Comparison of ENCODE assay signal across 8 mouse cellular contexts in the genomic region with DNA sequence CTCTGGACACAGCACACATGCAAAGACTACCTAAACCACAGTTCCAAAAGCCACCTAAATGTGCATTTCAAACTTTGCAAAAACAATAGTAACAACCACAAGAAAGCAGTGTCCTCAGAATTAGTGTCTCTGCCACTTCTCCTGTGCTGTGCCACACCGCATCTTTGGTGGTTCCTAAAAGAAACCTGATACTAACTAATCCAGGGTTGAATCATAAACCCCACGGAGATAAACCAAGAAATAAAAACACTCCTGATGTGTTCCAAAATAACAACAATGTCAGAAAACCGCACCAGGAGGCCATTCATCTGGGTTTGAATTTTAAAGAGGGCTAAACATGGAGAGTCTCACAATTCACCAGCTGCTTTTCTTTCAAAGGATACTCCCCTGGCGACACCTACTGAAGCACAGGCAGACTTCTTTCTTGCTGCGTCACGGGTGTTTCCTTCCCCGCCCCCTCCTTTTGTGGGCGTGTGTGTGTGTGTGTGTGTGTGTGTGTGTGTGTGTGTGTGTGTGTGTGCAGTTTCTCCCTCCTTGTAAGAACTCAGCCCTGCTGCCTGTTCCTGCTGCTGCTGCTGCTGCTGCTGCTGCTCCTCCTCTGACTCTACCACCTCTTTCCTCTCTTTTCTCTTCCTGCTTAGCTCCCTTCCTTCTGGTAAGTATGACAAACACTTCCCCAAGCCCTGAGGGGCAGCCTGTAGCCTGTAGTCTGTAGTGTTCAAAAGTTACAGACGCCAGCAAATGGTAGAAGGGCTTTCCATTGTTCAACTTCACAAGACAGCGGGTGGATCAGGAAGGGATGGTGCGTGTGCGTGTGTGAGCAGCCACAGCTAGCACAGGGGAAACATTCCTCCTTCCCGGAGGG. TPM values are rescaled to one million over a fixed set of nuclear protein-coding genes. Genes with fewer than 3 reads are reported as not detected.
DNase-seq lines count a peak whose midpoint lies in the region; ATAC-seq and TF ChIP-seq lines count a peak whose summit lies in the region.

A gene (plus strand): TSS at position 460 of the 865 bp plus-strand sequence.

- H3K36me3 ChIP-seq in forebrain, embryonic 11.5 days (ENCODE audit: control insufficient read depth, insufficient read depth, low read length): no peaks in the 10 kb centered on the region
- H3K36me3 ChIP-seq in heart, embryonic 14.5 days (ENCODE audit: control insufficient read depth, insufficient read depth, low read length): peaks cover 11% of the 10 kb centered on the region
- H3K36me3 ChIP-seq in kidney, postnatal 0 days (ENCODE audit: insufficient read depth, low read length): no peaks in the 10 kb centered on the region
- no peaks in the 10 kb centered on the region for H3K36me3 ChIP-seq in liver, embryonic 16.5 days (ENCODE audit: control insufficient read depth, insufficient read depth)
- no peaks in the 10 kb centered on the region for H3K36me3 ChIP-seq in neural tube, embryonic 11.5 days (ENCODE audit: control insufficient read depth, insufficient read depth, low read length)

- peak; percentile 24; the same call in 1 of the 2 replicates for TF ChIP-seq CTCF in kidney, postnatal 0 days (IDR thresholded peaks at IDR 0.05; ENCODE audit: low read depth)

- no peaks in the 10 kb centered on the region for H3K27me3 ChIP-seq in forebrain, embryonic 11.5 days (ENCODE audit: control insufficient read depth, insufficient read depth, low read length)
- H3K27me3 ChIP-seq in heart, embryonic 14.5 days (ENCODE audit: control insufficient read depth, insufficient read depth, low read length): no peaks in the 10 kb centered on the region
- no peaks in the 10 kb centered on the region for H3K27me3 ChIP-seq in kidney, postnatal 0 days (ENCODE audit: insufficient read depth, low read length)
- H3K27me3 ChIP-seq in liver, embryonic 16.5 days (ENCODE audit: control insufficient read depth, insufficient read depth, low read depth, low read length): no peaks in the 10 kb centered on the region
- H3K27me3 ChIP-seq in neural tube, embryonic 11.5 days (ENCODE audit: control insufficient read depth, insufficient read depth, low read length): no peaks in the 10 kb centered on the region

- ATAC-seq in forebrain, embryonic 11.5 days (replicated peaks; ENCODE audit: low FRiP score): peak; percentile 88
- peak; percentile 57 for ATAC-seq in heart, embryonic 14.5 days (ENCODE audit: insufficient number of reproducible peaks, insufficient read depth, low FRiP score, low read depth)
- peak; percentile 88 for ATAC-seq in kidney, postnatal 0 days (replicated peaks; ENCODE audit: low FRiP score, low read depth)
- ATAC-seq in liver, embryonic 16.5 days (ENCODE audit: low read depth): peak; percentile 45; the same call in 1 of the 2 replicates
- ATAC-seq in neural tube, embryonic 11.5 days (ENCODE audit: insufficient read depth, low FRiP score, low TSS enrichment): peak; percentile 91

- peak within 1 kb of the TSS; percentile 4; the same call in 1 of the 2 replicates for H3K4me3 ChIP-seq in forebrain, embryonic 11.5 days (ENCODE audit: low read depth, low read length)
- peak within 1 kb of the TSS; percentile 46 to 55 for H3K4me3 ChIP-seq in heart, embryonic 14.5 days (ENCODE audit: control insufficient read depth in 1 of 2, insufficient read depth in 1 of 2, low read depth in 1 of 2, low read length in 2 of 2)
- H3K4me3 ChIP-seq in kidney, postnatal 0 days (replicated peaks; ENCODE audit: low read depth, low read length): peak within 1 kb of the TSS; percentile 0; the same call in 1 of the 2 replicates
- 0 out of 2 replicates have a peak within 1 kb of the TSS, but pooled peaks have one; percentile 23 for H3K4me3 ChIP-seq in liver, embryonic 16.5 days (ENCODE audit: low read depth, low read length)
- peak within 1 kb of the TSS; percentile 16 for H3K4me3 ChIP-seq in neural tube, embryonic 11.5 days (ENCODE audit: low read depth, low read length)

- H3K4me2 ChIP-seq in forebrain, embryonic 11.5 days (ENCODE audit: low read depth, low read length, severe bottlenecking): peak within 1 kb of the TSS; percentile 41
- H3K4me2 ChIP-seq in heart, embryonic 14.5 days (ENCODE audit: low read length): peak within 1 kb of the TSS; percentile 58
- peak within 1 kb of the TSS; percentile 34 for H3K4me2 ChIP-seq in kidney, postnatal 0 days (ENCODE audit: low read length)
- H3K4me2 ChIP-seq in liver, embryonic 16.5 days (ENCODE audit: low read depth, low read length): peak within 1 kb of the TSS; percentile 4; the same call in 1 of the 2 replicates
- H3K4me2 ChIP-seq in neural tube, embryonic 11.5 days (ENCODE audit: low read depth): peak within 1 kb of the TSS; percentile 38

- H3K27ac ChIP-seq in forebrain, embryonic 11.5 days (ENCODE audit: low read depth, low read length): peak within 1 kb of the TSS; percentile 33
- peak within 1 kb of the TSS; percentile 94 to 99 for H3K27ac ChIP-seq in heart, embryonic 14.5 days (replicated peaks in 1 of 2; ENCODE audit: control insufficient read depth in 1 of 2, insufficient read depth in 1 of 2, low read depth in 2 of 2, low read length in 2 of 2)
- H3K27ac ChIP-seq in kidney, postnatal 0 days: peak within 1 kb of the TSS; percentile 73
- no peak within 1 kb of the TSS for H3K27ac ChIP-seq in liver, embryonic 16.5 days (ENCODE audit: low read length)
- peak within 1 kb of the TSS; percentile 31; the same call in 1 of the 2 replicates for H3K27ac ChIP-seq in neural tube, embryonic 11.5 days (ENCODE audit: low read depth, low read length)

- 6% methylated on average over 13 of the region's 13 CpGs for WGBS in forebrain, embryonic 11.5 days
- WGBS in heart, embryonic 14.5 days: 7% methylated on average over 13 of the region's 13 CpGs
- 8% methylated on average over 13 of the region's 13 CpGs for WGBS in kidney, postnatal 0 days
- WGBS in liver, embryonic 16.5 days (ENCODE audit: insufficient replicate concordance): 15% methylated on average over 13 of the region's 13 CpGs
- 10% methylated on average over 12 of the region's 13 CpGs for WGBS in neural tube, embryonic 11.5 days

- no peaks in the 10 kb centered on the region for H3K9me3 ChIP-seq in forebrain, embryonic 11.5 days (ENCODE audit: control insufficient read depth, low read length)
- H3K9me3 ChIP-seq in heart, embryonic 14.5 days (ENCODE audit: control insufficient read depth, low read length): no peaks in the 10 kb centered on the region
- no peaks in the 10 kb centered on the region for H3K9me3 ChIP-seq in kidney, postnatal 0 days (replicated peaks; ENCODE audit: low read length)
- no peaks in the 10 kb centered on the region for H3K9me3 ChIP-seq in liver, embryonic 16.5 days (replicated peaks; ENCODE audit: control insufficient read depth, low read length)
- H3K9me3 ChIP-seq in neural tube, embryonic 11.5 days (ENCODE audit: control insufficient read depth, low read length): no peaks in the 10 kb centered on the region

- peak within 1 kb of the TSS; percentile 51 for H3K9ac ChIP-seq in forebrain, embryonic 11.5 days (ENCODE audit: low read length)
- peak within 1 kb of the TSS; percentile 87 for H3K9ac ChIP-seq in heart, embryonic 14.5 days (ENCODE audit: low read length)
- H3K9ac ChIP-seq in kidney, postnatal 0 days (ENCODE audit: low read depth, low read length): no peak within 1 kb of the TSS
- no peak within 1 kb of the TSS for H3K9ac ChIP-seq in liver, embryonic 16.5 days (ENCODE audit: low read depth, low read length)
- peak within 1 kb of the TSS; percentile 44 for H3K9ac ChIP-seq in neural tube, embryonic 11.5 days (ENCODE audit: low read length)

- 0 out of 2 replicates have a peak, but pooled peaks cover 2% of the 10 kb centered on the region for H3K4me1 ChIP-seq in forebrain, embryonic 11.5 days (replicated peaks; ENCODE audit: control insufficient read depth, insufficient read depth, low read length)
- peaks cover 17 to 41% of the 10 kb centered on the region in 2 experiments for H3K4me1 ChIP-seq in heart, embryonic 14.5 days (ENCODE audit: control insufficient read depth in 2 of 2, insufficient read depth in 2 of 2, low read length in 2 of 2)
- H3K4me1 ChIP-seq in kidney, postnatal 0 days (replicated peaks; ENCODE audit: insufficient read depth, low read length): peaks cover 9% of the 10 kb centered on the region; the same call in 1 of the 2 replicates
- no peaks in the 10 kb centered on the region; the same call in 1 of the 2 replicates for H3K4me1 ChIP-seq in liver, embryonic 16.5 days (ENCODE audit: control insufficient read depth, low read depth, low read length)
- peaks cover 5% of the 10 kb centered on the region; the same call in 1 of the 2 replicates for H3K4me1 ChIP-seq in neural tube, embryonic 11.5 days (ENCODE audit: control insufficient read depth, insufficient read depth, low read length)

- DNase-seq in urinary bladder, adult 18-20 months (ENCODE audit: low spot score in 2 of 2): peak; percentile 22 to 41
- no peak for DNase-seq in urinary bladder, postnatal 10 days (ENCODE audit: low spot score)
- DNase-seq in forebrain, embryonic 11.5 days (ENCODE audit: low spot score): peak; percentile 86
- peak; percentile 85 for DNase-seq in kidney, postnatal 0 days (ENCODE audit: low spot score)
- DNase-seq in neural tube, embryonic 11.5 days (ENCODE audit: low spot score): peak; percentile 76
- DNase-seq in testis, postnatal 10 days (ENCODE audit: low spot score): peak; percentile 70

RNA-seq across cellular contexts. Expression of the gene that starts here (rescaled TPM):
- polyA plus RNA-seq in forebrain, embryonic 11.5 days (2014; fragmentation: Nextera tagmentation; extraction: Ambion mirVana): 2.0 and 2.2 TPM in 2 replicates
- 45.2 and 46.8 TPM in 2 replicates for polyA plus RNA-seq in heart, embryonic 14.5 days (2014; fragmentation: Nextera tagmentation; extraction: Ambion mirVana)
- polyA plus RNA-seq in kidney, postnatal 0 days (2015; fragmentation: Nextera tagmentation; extraction: Ambion mirVana): 0.38 TPM in 2 replicates
- polyA plus RNA-seq in liver, embryonic 16.5 days (2015; fragmentation: Nextera tagmentation; extraction: Ambion mirVana): 0.29 and 0.35 TPM in 2 replicates
- 4.2 and 4.6 TPM in 2 replicates for polyA plus RNA-seq in neural tube, embryonic 11.5 days (2014; fragmentation: Nextera tagmentation; extraction: Ambion mirVana)

Comparison
In these comparisons a context has a peak if more than half of its experiments do, and no peak if none do; other contexts are left out.
1. Peak in DNase-seq, ATAC-seq, H3K4me3 ChIP-seq, H3K27ac ChIP-seq and H3K4me2 ChIP-seq in kidney, postnatal 0 days; RNA of the gene not detected or under 1 TPM.
2. Peak in ATAC-seq, H3K4me3 ChIP-seq and H3K4me2 ChIP-seq in liver, embryonic 16.5 days; RNA of the gene not detected or under 1 TPM.
3. H3K4me2 ChIP-seq: peak in every context shown above with its lines; median percentile 58 in heart, embryonic 14.5 days; 41 in forebrain, embryonic 11.5 days; 38 in neural tube, embryonic 11.5 days; 34 in kidney, postnatal 0 days; 4 in liver, embryonic 16.5 days.
4. H3K4me3 ChIP-seq: peak in every context shown above with its lines; median percentile 50 in heart, embryonic 14.5 days; 23 in liver, embryonic 16.5 days; 16 in neural tube, embryonic 11.5 days; 4 in forebrain, embryonic 11.5 days; 0 in kidney, postnatal 0 days.
5. H3K9ac ChIP-seq: peak in forebrain, embryonic 11.5 days (single experiment), heart, embryonic 14.5 days (single experiment) and neural tube, embryonic 11.5 days (single experiment); none in kidney, postnatal 0 days (single experiment) and liver, embryonic 16.5 days (single experiment).
6. Peak in every context shown above with its lines, with median percentiles within 50 percentile points of each other: ATAC-seq.